Mouse (Mus musculus) urinary bladder, postnatal 4 days (tissue): ENCODE data around the gene Gm42417.

Experiments
- DNase-seq, 2 experiments: peaks; one replicate each; pipeline ENCODE4 v3.0.0; 2021 to 2022; ENCODE audit warnings: low spot score in 2 of 2

Gm42417 gene

GRCm38 (mm10) chr1:36522210-36522609, 17.0 kb downstream of the Gm42417 start:
- DNase-seq: no peak

GRCm38 (mm10) chr1:36519626-36520025, 19.6 kb downstream of the Gm42417 start:
- no peak for DNase-seq

GRCm38 (mm10) chr1:36518259-36518658, 21.0 kb downstream of the Gm42417 start:
- DNase-seq: no peak

GRCm38 (mm10) chr1:36513718-36514117, 25.5 kb downstream of the Gm42417 start:
- no peak for DNase-seq

GRCm38 (mm10) chr1:36513310-36513709, 25.9 kb downstream of the Gm42417 start:
- DNase-seq: no peak

GRCm38 (mm10) chr1:36512966-36513280, 26.3 kb downstream of the Gm42417 start:
- no peak for DNase-seq

- no peak for DNase-seq
These were observed 26.9 kb downstream of the Gm42417 start for GRCm38 (mm10) chr1:36512089-36512965.

- peak; percentile 99 to 100 for DNase-seq
These were observed 27.8 kb downstream of the Gm42417 start, which contains the start of gene Cnnm3 for GRCm38 (mm10) chr1:36511289-36512021. Cnnm3 (plus strand) TSS chr1:36511867.

GRCm38 (mm10) chr1:36508238-36508637, 31.0 kb downstream of the Gm42417 start:
- no peak for DNase-seq

- DNase-seq: peak in 1 of 2 experiments; percentile 74
These were observed 38.0 kb downstream of the Gm42417 start for GRCm38 (mm10) chr1:36501261-36501660.

GRCm38 (mm10) chr1:36497312-36497711, 41.9 kb downstream of the Gm42417 start:
- DNase-seq: no peak

GRCm38 (mm10) chr1:36496719-36497118, 42.5 kb downstream of the Gm42417 start:
- DNase-seq: no peak

GRCm38 (mm10) chr1:36493299-36493698, 45.9 kb downstream of the Gm42417 start:
- DNase-seq: no peak

GRCm38 (mm10) chr1:36492416-36493139, 46.7 kb downstream of the Gm42417 start:
- DNase-seq: peak; percentile 54 to 72

GRCm38 (mm10) chr1:36489661-36490060, 49.6 kb downstream of the Gm42417 start:
- no peak for DNase-seq

GRCm38 (mm10) chr1:36487111-36487510, 52.1 kb downstream of the Gm42417 start:
- no peak for DNase-seq

GRCm38 (mm10) chr1:36485080-36485479, 54.1 kb downstream of the Gm42417 start:
- DNase-seq: no peak

GRCm38 (mm10) chr1:36483825-36484224, 55.4 kb downstream of the Gm42417 start:
- DNase-seq: no peak
